Mouse (Mus musculus) heart, embryonic 11.5 days (tissue): ENCODE measurements around the gene Ccnd3. TPM values are rescaled to one million over a fixed set of nuclear protein-coding genes. Genes with fewer than 3 reads are reported as not detected.

Experiments
- ATAC-seq: fragments of 200-750 bp; cut with Nextera tagmentation; replicated peaks from 2 replicates; pipeline ENCODE4 v1.8.0; 2017; ENCODE audit warnings: moderate library complexity; ENCODE audit not compliant: insufficient number of reproducible peaks, low FRiP score, low TSS enrichment
- H3K27ac ChIP-seq: fragments of 300-500 bp; sonication (generic); 2 replicates; pipeline ENCODE4 v1.5.1; 2014; ENCODE audit warnings: mild to moderate bottlenecking, low read depth, low read length
- H3K27me3 ChIP-seq: fragments of 300-500 bp; sonication (generic); 2 replicates; pipeline ENCODE4 v1.6.1; 2014; ENCODE audit warnings: mild to moderate bottlenecking, low read length, mixed read lengths; ENCODE audit not compliant: control insufficient read depth, insufficient read depth
- H3K36me3 ChIP-seq: fragments of 300-500 bp; sonication (generic); 2 replicates; pipeline ENCODE4 v1.6.1; 2014; ENCODE audit warnings: mild to moderate bottlenecking, low read length, moderate library complexity, mixed read lengths; ENCODE audit not compliant: control insufficient read depth, insufficient read depth
- H3K4me1 ChIP-seq: fragments of 300-500 bp; sonication (generic); 2 replicates; pipeline ENCODE4 v1.6.1; 2014; ENCODE audit warnings: low read length; ENCODE audit not compliant: control insufficient read depth, insufficient read depth
- H3K4me2 ChIP-seq: fragments of 300-500 bp; sonication (generic); 2 replicates; pipeline ENCODE4 v1.6.1; 2014; ENCODE audit warnings: mild to moderate bottlenecking, moderate library complexity
- H3K4me3 ChIP-seq: fragments of 300-500 bp; sonication (generic); 2 replicates; pipeline ENCODE4 v1.5.1; 2014; ENCODE audit warnings: low read depth, low read length
- H3K9ac ChIP-seq: fragments of 300-500 bp; sonication (generic); 2 replicates; pipeline ENCODE4 v1.6.1; 2014; ENCODE audit warnings: mild to moderate bottlenecking, low read depth, low read length, moderate library complexity
- H3K9me3 ChIP-seq: fragments of 300-500 bp; sonication (generic); replicated peaks from 2 replicates; pipeline ENCODE4 v1.6.1; 2016; ENCODE audit warnings: low read length; ENCODE audit not compliant: control insufficient read depth
- WGBS: fragments of 180-500 bp; shearing (Covaris S2); extraction: QIAGEN DNeasy Blood & Tissue Kit; methylation state at CpG from one replicate; pipeline ENCODE4 v1.1.7; 2014; ENCODE audit not compliant: insufficient replicate concordance; 5-methylcytosine and 5-hydroxymethylcytosine counted together
- polyA plus RNA-seq: library from polyadenylated mRNA; unstranded; fragments of >200 nt; fragmentation: Nextera tagmentation; extraction: Ambion mirVana; gene quantifications from 2 replicates; pipeline ENCODE4 v1.2.1, GENCODE M21; 2014

The Ccnd3 gene
- polyA plus RNA-seq, 1 experiment from 2014 or later: 565 TPM

GRCm38 (mm10) chr17:47568389-47568788, 63.5 kb downstream of the Ccnd3 start:
- 0 out of 2 replicates have a peak, but pooled peaks have one; percentile 35 for ATAC-seq
- Histone ChIP-seq H3K27ac (no peak overlapping the region), H3K4me2 (no peak overlapping the region), H3K27me3 (no peaks in the 10 kb centered on the region), H3K4me1 (no peaks in the 10 kb centered on the region; the same call in 1 of the 2 replicates), H3K4me3 (no peak overlapping the region), H3K9ac (no peak overlapping the region), H3K36me3 (no peaks in the 10 kb centered on the region), H3K9me3 (no peaks in the 10 kb centered on the region)
- WGBS: 82% methylated on average over 3 of the region's 3 CpGs

- Histone ChIP-seq H3K9me3 (no peaks in the 10 kb centered on the region), H3K27me3 (no peaks in the 10 kb centered on the region), H3K9ac (no peak overlapping the region), H3K4me1 (no peaks in the 10 kb centered on the region; the same call in 1 of the 2 replicates), H3K4me2 (no peak overlapping the region), H3K4me3 (no peak overlapping the region), H3K36me3 (no peaks in the 10 kb centered on the region), H3K27ac (no peak overlapping the region)
- no peak for ATAC-seq
- 85% methylated on average over 10 of the region's 10 CpGs for WGBS
Observed at GRCm38 (mm10) chr17:47568951-47569527, 64.2 kb downstream of the Ccnd3 start.

GRCm38 (mm10) chr17:47571621-47572020, 66.8 kb downstream of the Ccnd3 start:
- no peaks in the 10 kb centered on the region for H3K36me3 ChIP-seq
- no peak overlapping the region for H3K27ac ChIP-seq
- no peak overlapping the region for H3K9ac ChIP-seq
- ATAC-seq: no peak
- H3K4me3 ChIP-seq: no peak overlapping the region
- no peak overlapping the region for H3K4me2 ChIP-seq
- H3K9me3 ChIP-seq: no peaks in the 10 kb centered on the region
- no peaks in the 10 kb centered on the region for H3K4me1 ChIP-seq
- H3K27me3 ChIP-seq: no peaks in the 10 kb centered on the region
- 51% methylated on average over 7 of the region's 7 CpGs for WGBS

- no peak for ATAC-seq
- no peaks in the 10 kb centered on the region for H3K9me3 ChIP-seq
- H3K4me2 ChIP-seq: no peak overlapping the region
- H3K36me3 ChIP-seq: no peaks in the 10 kb centered on the region
- no peak overlapping the region for H3K27ac ChIP-seq
- H3K27me3 ChIP-seq: no peaks in the 10 kb centered on the region
- no peaks in the 10 kb centered on the region for H3K4me1 ChIP-seq
- no peak overlapping the region for H3K9ac ChIP-seq
- H3K4me3 ChIP-seq: no peak overlapping the region
Observed at GRCm38 (mm10) chr17:47572436-47572835, 67.6 kb downstream of the Ccnd3 start.

GRCm38 (mm10) chr17:47574028-47574427, 69.2 kb downstream of the Ccnd3 start:
- Histone ChIP-seq H3K27ac (no peak overlapping the region), H3K27me3 (no peaks in the 10 kb centered on the region), H3K4me2 (no peak overlapping the region), H3K4me3 (no peak overlapping the region), H3K36me3 (no peaks in the 10 kb centered on the region), H3K4me1 (no peaks in the 10 kb centered on the region), H3K9ac (no peak overlapping the region), H3K9me3 (no peaks in the 10 kb centered on the region)
- 56% methylated on average over 8 of the region's 8 CpGs for WGBS
- no peak for ATAC-seq

- ATAC-seq: no peak
- Histone ChIP-seq H3K4me3 (no peak overlapping the region), H3K27me3 (no peaks in the 10 kb centered on the region), H3K9me3 (no peaks in the 10 kb centered on the region), H3K36me3 (no peaks in the 10 kb centered on the region), H3K27ac (no peak overlapping the region), H3K9ac (no peak overlapping the region), H3K4me1 (no peaks in the 10 kb centered on the region), H3K4me2 (no peak overlapping the region)
- WGBS: 48% methylated on average over 11 of the region's 11 CpGs
Observed at GRCm38 (mm10) chr17:47574830-47575229, 70.0 kb downstream of the Ccnd3 start.

- no peak overlapping the region for H3K27ac ChIP-seq
- no peaks in the 10 kb centered on the region for H3K4me1 ChIP-seq
- no peaks in the 10 kb centered on the region for H3K36me3 ChIP-seq
- no peaks in the 10 kb centered on the region for H3K27me3 ChIP-seq
- 71% methylated on average over 6 of the region's 6 CpGs for WGBS
- no peak for ATAC-seq
- H3K9me3 ChIP-seq: no peaks in the 10 kb centered on the region
- H3K4me3 ChIP-seq: no peak overlapping the region
- H3K9ac ChIP-seq: no peak overlapping the region
- no peak overlapping the region for H3K4me2 ChIP-seq
Observed at GRCm38 (mm10) chr17:47578655-47579054, 73.8 kb downstream of the Ccnd3 start.

- H3K4me3 ChIP-seq: no peak overlapping the region
- no peaks in the 10 kb centered on the region for H3K4me1 ChIP-seq
- no peaks in the 10 kb centered on the region for H3K9me3 ChIP-seq
- no peak overlapping the region for H3K9ac ChIP-seq
- no peaks in the 10 kb centered on the region for H3K27me3 ChIP-seq
- H3K36me3 ChIP-seq: no peaks in the 10 kb centered on the region
- H3K27ac ChIP-seq: no peak overlapping the region
- ATAC-seq: no peak
- H3K4me2 ChIP-seq: no peak overlapping the region
- WGBS: 86% methylated on average over 4 of the region's 4 CpGs
Observed at GRCm38 (mm10) chr17:47580962-47581361, 76.1 kb downstream of the Ccnd3 start.

GRCm38 (mm10) chr17:47588517-47588916, 83.7 kb downstream of the Ccnd3 start:
- no peak overlapping the region for H3K27ac ChIP-seq
- H3K9ac ChIP-seq: no peak overlapping the region
- H3K27me3 ChIP-seq: no peaks in the 10 kb centered on the region
- no peak for ATAC-seq
- 79% methylated on average over 8 of the region's 8 CpGs for WGBS
- no peak overlapping the region for H3K4me3 ChIP-seq
- peaks cover 12% of the 10 kb centered on the region; the same call in 1 of the 2 replicates for H3K4me1 ChIP-seq
- no peaks in the 10 kb centered on the region for H3K9me3 ChIP-seq
- H3K36me3 ChIP-seq: no peaks in the 10 kb centered on the region
- H3K4me2 ChIP-seq: no peak overlapping the region
